Mouse (Mus musculus): ENCODE results near the gene Cd164. TPM values are rescaled to one million over a fixed set of nuclear protein-coding genes. Genes with fewer than 3 reads are reported as not detected.

Gene Cd164
- total RNA-seq, 1 experiment from 2014 or later = 137 TPM

DNA sequence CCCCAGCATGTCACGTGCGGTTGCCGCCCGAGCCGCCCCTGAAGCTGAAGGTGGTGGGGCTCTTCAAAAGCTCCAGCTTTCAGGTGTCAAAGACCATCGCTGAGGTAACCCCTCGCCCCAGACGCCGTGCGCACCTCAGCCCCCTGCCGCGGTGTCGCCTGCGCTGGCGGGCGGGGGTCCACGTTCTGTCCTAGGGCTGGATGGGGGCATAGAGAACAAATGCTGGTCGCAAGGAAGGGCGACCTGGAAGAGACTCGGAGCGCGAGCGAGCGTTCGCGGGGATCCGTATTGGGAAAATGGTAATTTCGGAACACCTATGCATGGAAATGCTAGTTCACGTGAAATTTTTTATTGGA is 28.7 kb upstream of the Cd164 start:
- ATAC-seq (ENCODE audit: extremely low read depth, insufficient number of reproducible peaks, low FRiP score, poor library complexity, severe bottlenecking) = no peak

DNA sequence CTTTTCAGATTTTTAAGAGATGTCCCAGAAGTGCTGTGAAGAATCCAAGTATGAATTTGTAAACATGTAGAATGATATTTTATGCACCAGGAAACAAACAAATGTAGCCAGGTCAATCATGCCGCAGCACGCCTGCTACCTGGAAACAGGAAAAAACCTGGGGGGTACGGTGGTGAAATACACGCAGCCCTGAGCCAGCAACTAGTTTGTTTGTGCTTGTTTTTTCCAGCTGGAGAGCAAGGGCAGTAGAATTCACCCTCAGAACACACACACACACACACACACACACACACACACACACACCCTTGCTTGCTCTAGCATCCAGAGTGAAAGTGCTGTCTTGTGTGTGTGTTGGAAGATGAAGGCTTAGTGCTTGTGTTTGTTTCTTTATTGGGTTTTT is 28.1 kb upstream of the Cd164 start:
- no peak for ATAC-seq (ENCODE audit: extremely low read depth, insufficient number of reproducible peaks, low FRiP score, poor library complexity, severe bottlenecking)

DNA sequence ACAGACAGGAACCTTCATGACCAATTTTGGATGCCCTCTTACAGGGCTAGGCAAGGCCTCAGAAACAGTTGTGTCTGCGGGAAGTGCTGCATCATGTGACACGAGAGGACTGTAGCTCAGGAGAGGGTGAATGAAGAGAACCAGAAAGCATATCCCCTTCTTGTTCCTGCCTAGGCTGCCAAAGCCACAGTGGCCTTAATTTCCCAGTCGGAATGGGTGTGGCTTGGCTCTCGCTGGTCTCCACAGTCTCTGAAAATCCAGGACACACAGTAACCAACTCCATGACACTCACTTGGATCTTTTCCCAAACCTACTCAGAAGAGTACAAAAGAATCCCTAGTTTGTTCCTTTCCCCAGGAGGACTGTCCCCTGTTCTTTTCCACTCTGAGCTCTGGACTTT is 18.3 kb upstream of the Cd164 start:
- no peak for ATAC-seq (ENCODE audit: extremely low read depth, insufficient number of reproducible peaks, low FRiP score, poor library complexity, severe bottlenecking)

DNA sequence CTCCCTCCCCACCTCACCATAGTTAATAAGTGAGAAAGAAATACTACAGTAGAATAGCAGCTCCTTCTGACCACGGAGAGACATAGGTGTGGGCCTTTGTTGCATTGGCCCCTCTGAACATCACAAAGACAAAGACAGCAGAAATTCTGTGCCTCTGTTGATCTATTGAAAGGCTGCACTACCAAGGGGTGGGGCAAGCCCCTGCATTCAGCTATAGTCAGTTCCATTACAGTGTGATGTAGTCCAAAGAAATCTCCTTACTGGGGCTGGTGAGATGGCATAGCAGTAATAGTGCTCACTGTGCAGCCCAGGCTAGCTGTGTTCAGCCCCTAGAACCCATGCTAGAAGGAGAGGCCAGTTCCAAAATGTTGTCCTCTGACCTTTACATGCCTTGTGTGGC is 14.2 kb upstream of the Cd164 start:
- ATAC-seq (ENCODE audit: extremely low read depth, insufficient number of reproducible peaks, low FRiP score, poor library complexity, severe bottlenecking) = no peak

DNA sequence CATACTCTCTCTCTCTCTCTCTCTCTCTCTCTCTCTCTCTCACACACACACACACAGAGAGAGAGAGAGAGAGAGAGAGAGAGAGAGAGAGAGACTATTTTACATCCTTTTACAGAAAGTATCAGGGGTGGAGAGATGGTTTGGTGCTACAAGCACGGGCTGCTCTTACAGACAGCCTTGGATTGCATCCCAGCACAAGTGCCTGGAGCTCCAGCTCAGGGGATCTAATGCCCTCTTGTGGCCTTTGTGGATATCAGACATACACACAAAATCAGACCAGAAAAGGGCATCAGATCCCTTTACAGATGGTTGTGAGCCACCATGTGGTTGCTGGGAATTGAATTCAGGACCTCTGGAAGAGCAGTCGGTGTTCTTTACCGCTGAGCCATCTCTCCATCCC is 13.8 kb upstream of the Cd164 start:
- peak; percentile 88 for ATAC-seq (ENCODE audit: extremely low read depth, insufficient number of reproducible peaks, low FRiP score, poor library complexity, severe bottlenecking)

DNA sequence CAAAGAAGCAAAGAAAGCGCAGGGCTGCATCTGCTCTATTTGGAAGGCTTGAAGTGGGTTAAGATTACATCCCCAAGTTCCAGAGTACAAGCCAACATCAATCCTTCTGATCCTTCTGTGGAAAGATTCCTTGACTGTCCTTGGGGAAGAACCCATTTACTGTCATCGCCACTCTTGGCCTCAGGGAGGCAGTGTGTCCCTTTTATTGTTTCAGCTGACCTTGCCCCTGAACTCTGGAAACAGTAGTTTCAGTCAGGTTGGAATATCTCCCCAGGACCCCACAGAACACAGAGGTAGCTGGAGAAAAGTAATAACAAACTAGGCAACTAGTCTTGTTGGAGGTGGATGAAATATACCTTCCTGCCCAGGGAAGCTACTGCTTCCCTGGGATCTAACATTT is 10.1 kb upstream of the Cd164 start:
- peak; percentile 52; the same call in 1 of the 2 replicates for ATAC-seq (ENCODE audit: extremely low read depth, insufficient number of reproducible peaks, low FRiP score, poor library complexity, severe bottlenecking)

DNA sequence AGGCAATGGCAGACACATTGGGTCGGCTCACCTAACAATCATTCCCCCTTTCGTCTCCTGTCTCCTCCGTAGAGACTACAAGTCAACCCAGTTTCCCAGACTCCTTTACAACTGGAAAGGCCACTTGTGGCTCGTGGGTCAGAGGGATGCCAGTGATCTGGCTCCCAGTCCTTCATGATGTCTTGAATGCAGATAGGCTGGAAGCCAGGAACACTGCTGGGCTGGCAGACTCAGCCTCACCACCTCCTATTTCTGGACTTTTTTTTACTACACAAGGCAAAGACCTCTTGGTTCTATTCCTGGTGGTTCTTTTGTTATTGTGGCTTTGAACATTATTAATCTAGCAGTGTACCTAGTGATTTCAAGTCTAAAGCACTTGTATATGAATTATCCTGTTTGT is 4.9 kb upstream of the Cd164 start:
- no peak for ATAC-seq (ENCODE audit: extremely low read depth, insufficient number of reproducible peaks, low FRiP score, poor library complexity, severe bottlenecking)

DNA sequence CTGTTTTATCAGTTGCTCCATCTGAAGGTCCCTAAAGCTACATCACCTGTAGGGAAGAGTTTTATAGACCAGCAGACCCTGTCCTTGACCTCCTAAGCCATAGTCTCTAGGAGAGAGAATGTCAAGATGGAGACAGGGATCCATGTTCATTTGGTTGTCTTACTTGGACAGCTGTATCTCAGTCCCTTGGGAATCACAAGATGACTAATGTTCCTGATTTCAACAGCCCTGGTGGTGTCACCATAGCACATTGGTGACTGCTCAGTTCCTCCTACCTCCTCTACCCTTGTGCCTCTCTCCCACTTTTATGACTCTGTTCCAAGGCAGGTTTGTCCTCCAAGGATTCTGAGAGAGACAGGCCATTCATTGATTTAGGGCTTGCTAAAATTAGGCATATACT is 4.3 kb upstream of the Cd164 start:
- no peak for ATAC-seq (ENCODE audit: extremely low read depth, insufficient number of reproducible peaks, low FRiP score, poor library complexity, severe bottlenecking)

DNA sequence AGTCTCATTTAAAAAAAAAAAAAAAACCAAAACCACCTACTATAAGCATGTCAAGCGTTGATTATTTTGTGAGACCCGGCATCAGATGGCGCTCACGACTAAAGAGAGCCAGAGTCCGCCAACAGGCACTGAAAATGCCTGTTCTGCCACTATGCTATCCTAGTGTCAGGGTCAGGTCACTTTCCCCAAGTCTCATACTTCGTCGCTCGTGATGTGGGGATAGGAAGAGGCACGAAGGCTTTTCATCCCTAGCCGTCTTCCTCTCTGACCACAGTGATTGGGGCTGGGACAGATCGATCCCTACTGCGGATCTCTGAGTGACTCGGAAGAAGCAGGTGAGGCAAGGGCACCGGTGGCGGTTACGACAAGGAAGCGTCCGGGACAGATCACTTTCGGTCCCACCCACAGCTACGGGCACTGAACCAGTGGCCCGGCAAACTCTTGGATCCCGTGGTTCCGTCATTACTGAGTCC is 670 bp upstream of the Cd164 start:
- ATAC-seq (ENCODE audit: extremely low read depth, insufficient number of reproducible peaks, low FRiP score, poor library complexity, severe bottlenecking) = peak; percentile 61

DNA sequence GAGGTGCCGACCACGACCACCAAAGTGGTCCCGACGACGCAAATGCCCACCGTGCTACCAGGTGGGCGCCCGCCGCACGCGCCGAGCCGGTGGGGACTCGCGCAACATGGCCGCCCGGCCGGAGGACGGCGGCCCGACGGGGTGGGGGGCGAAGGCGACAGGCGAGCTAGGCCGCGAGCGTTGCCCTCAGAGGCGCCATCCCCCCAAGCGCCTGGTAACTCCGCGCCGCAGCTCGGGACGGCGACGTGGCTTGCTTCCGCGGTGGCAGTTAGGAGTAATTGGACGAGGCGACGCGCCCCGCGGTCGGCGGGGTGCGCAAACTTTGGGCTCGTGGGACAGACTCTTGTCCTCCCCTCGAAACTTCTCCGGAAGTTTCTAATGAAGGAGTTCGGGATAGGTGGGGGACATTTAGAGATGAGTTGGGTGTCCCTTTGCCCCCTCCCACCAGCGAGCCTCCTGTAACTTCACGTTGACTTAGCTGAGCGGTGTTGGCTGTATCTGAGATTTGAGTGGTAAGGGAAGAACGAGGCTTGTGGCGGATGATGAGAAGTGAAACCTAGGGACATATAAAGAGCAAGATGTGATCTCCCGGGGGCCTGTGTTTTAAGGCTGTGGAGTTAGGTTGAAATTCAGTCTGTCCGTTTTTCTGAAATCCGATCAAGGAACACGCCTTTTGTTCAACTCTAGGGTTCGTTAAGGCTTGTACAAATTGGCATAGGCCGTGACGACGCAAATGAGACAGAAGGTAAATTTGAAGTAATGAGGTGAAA is 611 bp downstream of the Cd164 start:
- ATAC-seq (ENCODE audit: extremely low read depth, insufficient number of reproducible peaks, low FRiP score, poor library complexity, severe bottlenecking) = no peak

DNA sequence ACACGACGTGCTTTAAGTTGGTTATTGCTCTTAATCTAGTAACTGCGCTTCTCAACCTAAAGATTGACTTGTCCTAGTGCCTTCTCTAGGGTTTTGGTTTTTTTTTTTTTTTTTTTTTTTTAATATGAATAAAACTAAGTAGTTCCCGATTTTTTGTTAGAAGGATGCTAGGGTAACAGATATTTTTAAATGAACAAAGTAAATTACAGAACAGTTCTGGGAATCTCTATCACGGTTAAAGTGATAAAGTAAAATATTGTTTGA is 1.1 kb downstream of the Cd164 start:
- ATAC-seq (ENCODE audit: extremely low read depth, insufficient number of reproducible peaks, low FRiP score, poor library complexity, severe bottlenecking) = no peak

DNA sequence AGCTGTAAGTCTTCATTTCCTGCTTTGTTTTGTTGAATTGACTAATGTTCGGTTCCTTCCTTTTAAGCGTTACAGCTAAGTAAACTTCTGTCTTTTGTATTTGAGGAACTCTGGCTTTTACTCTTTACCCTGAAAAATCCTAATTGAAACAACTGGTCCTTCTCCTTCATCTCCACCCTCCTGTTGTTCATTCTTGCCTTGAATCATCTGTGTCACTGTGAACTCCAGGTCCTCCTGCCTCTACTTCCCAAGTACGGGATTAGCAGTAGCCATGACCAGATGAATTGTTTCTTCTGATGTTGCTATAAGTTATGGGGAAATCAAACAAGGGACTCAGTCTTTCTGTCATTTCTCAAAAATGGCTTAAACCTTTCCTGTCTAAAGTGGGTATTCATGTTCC is 4.2 kb downstream of the Cd164 start:
- ATAC-seq (ENCODE audit: extremely low read depth, insufficient number of reproducible peaks, low FRiP score, poor library complexity, severe bottlenecking) = no peak

DNA sequence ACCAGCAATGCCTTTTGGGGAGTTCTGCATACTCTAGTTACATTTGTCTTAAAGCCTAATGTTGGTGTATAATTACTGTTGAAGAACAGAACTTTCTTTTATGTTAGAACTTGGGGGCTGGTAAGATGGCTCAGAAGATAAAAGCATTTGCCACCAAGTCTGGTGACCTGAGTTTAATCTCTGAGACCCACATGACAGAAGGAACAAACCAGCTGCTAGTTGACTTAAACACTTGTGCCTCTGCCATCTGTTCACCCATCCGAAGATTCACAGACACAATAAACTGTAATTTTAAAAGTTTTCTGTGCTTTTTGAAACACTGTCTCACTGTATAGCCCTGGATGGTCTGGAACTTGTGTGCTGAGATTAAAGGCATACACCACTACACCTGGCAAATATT is 6.5 kb downstream of the Cd164 start:
- no peak for ATAC-seq (ENCODE audit: extremely low read depth, insufficient number of reproducible peaks, low FRiP score, poor library complexity, severe bottlenecking)

DNA sequence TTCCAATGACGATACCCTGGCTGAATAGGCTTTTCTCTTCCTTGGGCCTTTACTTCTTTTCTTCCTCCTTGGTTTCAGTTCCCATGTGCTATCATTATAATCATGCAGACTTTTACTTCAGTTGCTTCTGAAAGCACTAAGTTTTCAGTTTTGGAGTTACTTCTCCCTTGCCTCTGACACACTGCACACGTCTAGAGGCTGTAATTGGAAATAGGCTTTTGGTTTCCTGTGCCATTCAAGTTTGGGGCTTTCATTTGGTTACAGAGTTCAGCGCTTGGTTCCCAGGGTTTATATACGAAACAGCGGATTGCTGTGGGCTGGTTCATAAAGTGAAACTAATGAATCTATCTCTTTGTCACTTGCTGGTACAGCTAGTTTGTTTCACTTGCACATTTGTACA is 10.8 kb downstream of the Cd164 start:
- no peak for ATAC-seq (ENCODE audit: extremely low read depth, insufficient number of reproducible peaks, low FRiP score, poor library complexity, severe bottlenecking)

DNA sequence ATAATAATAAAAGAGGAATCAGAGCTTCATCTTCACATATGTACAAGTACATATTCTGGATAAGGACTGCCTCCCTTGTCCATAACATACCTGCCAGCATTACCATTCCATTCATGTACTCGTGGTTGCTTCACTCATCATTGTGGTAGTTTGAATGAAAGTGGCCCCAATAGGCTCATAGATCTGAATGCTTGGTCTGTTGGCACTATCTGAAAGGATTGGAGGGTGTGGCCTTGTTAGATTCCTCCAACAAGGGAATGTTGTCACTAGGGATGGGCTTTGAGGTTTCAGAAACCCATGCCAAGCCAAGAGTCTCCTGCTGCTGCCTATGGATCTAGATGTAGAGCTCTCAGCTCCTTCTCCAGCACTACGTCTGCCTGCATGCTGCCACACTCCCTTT is 16.8 kb downstream of the Cd164 start:
- no peak for ATAC-seq (ENCODE audit: extremely low read depth, insufficient number of reproducible peaks, low FRiP score, poor library complexity, severe bottlenecking)

DNA sequence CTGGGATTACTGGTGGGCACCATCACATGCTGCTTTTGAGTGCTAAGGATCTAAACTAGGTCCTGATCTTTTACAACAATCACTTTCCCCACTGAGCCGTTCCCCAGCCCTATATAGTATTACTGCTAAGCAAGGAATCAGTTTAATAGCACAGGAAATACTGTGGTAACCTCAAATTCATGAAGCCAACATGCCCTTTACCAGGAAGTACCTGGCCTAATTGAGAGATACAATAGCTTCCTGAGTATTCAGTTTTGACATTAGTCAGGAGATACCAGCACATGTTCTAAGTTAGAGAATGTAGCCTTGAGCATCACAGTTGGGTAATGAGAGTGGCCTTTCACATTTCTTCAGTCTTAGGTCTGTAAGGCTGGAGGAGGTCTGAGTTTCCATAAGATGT is 17.5 kb downstream of the Cd164 start:
- no peak for ATAC-seq (ENCODE audit: extremely low read depth, insufficient number of reproducible peaks, low FRiP score, poor library complexity, severe bottlenecking)

DNA sequence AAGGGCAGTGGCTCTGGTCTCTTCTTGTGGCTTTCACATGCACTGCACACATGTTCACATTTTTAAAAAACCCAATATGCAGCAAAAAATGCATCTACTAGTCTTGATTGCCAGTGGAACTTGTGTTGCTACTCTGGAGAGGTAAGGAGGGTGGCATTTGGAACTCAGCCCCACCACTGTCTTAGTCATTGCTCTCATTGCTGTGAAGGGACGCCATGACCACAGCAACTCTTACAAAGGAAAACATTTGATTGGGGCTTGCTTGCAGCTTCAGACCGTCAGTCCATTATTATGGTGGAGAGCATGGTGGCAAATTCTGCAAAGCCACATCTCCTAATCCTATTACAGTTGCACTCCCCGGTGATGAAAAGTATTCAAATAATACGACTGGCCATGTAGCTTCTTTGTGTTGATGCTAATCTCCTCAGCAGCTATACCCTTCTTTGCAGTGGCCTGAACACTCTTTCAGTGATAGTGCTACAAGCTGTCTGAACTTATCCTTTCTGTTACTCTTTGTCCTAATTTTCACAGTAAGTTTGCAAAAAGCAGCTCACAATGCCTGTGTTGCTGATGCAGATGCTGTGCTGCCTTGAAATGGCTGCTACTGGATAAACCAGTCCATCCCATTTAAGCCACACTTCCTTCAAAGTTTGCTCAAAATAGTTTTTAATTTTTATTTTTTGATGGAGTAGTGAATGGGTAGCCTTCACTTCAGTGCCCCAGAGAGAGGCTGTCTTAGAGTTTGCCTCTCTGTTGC is 18.2 kb downstream of the Cd164 start:
- ATAC-seq (ENCODE audit: extremely low read depth, insufficient number of reproducible peaks, low FRiP score, poor library complexity, severe bottlenecking) = no peak

DNA sequence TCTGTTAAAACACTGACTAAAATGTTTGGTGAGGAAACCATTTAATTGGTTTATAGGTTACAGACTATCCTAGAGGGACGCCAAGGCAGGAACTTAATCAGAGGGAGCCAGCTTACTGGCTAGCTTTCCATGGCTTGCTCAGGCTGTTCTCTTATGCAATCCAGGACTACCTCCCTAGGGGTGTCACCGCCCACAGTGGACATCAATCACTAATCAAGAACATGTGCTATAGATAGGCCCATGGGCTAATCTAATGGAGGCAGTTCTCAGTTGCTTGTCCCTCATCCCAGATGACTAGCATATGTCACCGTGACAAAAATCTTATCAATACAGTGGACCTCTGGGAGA is 18.7 kb downstream of the Cd164 start:
- no peak for ATAC-seq (ENCODE audit: extremely low read depth, insufficient number of reproducible peaks, low FRiP score, poor library complexity, severe bottlenecking)

DNA sequence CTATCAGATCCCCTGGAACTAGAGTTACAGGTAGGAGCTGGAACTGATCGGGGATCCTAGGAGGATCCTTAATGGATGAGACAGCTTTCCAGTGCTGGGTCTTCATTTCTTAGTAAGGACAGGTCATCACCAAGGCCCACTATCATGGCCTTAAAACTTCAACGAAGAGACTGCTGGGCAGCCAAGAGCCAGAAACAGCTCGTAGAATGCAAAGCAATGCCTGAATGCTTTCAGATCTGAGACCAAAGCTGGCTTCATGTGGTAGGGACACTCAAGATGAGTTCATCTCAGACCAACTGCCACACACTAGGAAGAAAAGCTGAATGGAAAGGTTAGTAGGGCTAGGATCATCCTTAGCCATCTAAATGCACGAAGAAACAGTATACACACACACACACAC is 19.8 kb downstream of the Cd164 start:
- ATAC-seq (ENCODE audit: extremely low read depth, insufficient number of reproducible peaks, low FRiP score, poor library complexity, severe bottlenecking) = no peak

DNA sequence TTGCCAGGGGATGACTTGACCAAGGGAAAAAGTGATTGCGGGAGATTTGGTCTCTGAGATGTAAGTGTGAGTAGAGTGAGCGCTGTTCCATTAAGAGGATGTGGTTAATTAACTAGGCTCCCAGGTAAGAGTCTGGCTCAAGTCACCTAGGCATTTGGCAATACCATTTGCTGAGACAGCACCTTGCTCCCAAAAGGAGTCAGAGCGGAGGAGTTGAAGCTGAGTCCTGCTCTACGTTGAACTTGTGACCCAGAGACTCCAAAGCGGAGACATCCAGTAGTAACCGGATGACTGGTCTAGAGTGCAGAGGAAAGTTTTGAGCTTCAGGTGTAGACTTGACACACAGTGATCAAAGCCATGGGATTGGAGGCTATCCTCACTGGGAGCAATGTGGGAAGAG is 22.8 kb downstream of the Cd164 start:
- no peak for ATAC-seq (ENCODE audit: extremely low read depth, insufficient number of reproducible peaks, low FRiP score, poor library complexity, severe bottlenecking)

DNA sequence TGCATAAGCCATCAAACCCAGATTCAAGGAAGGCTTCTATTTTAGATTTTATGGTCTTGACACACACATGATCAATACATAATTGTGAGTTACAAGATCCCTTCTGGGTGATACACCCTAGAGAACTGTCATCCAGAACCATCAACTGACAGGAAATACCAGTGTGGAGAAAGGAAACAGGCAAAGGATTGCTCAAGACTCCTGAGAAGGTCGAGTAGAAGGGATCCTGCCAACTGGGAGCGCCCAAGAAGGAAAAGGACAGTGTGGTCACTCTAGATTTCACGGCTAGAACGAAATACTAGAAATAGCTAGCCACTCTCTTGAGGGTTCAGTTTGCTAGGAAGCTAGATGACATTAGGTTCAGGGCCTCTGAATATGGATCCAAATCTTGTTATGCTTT is 24.2 kb downstream of the Cd164 start:
- no peak for ATAC-seq (ENCODE audit: extremely low read depth, insufficient number of reproducible peaks, low FRiP score, poor library complexity, severe bottlenecking)
